Mouse (Mus musculus): ENCODE results near the gene Chkb.
"Not testable (repeated sequence)": the region's sequence is repeated elsewhere in the genome, so short reads cannot be mapped to it uniquely, and the experiment has no call there.

Chkb gene

DNA sequence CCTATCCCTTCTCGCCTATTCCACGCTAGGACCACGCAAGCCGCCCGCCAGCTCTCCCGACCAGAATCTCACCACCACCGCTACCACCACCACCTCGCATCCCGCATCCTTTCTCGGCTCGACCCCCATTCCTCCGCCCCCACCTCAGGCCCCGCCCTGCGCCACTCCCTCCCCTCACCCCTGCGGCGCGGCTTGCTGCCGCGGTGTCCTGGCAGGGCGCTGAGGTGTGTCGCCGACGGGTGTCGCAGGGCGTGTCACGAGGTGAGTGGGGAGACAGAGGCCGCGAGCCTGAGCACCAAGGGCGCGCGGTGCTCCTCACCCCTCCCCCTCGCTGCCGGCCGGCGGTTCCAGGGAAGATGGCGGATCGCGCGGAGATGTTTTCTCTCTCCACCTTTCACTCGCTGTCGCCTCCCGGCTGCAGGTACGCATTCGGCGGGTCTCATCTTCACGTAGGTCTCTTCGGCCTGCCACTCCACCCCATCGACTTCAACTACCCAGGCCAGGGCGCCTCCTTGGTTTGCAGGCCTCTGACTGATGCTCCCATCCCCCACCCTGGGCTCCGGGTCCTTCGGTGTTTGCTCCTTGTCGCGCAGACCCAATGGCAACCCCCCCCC, 24.3 kb upstream of the Chkb start, which contains the start of gene Mapk8ip2:
Gene Mapk8ip2, plus strand, starts transcription at position 49 of the 614 bp plus-strand sequence.
- DNase-seq (ENCODE audit: low spot score in 2 of 2): peak in 1 of 2 experiments; percentile 61

- DNase-seq (ENCODE audit: low spot score in 2 of 2): no peak
Observed at GRCm38 (mm10) chr15:89452906-89453864, 23.5 kb upstream of the Chkb start.

GRCm38 (mm10) chr15:89442486-89443070, 12.9 kb upstream of the Chkb start:
- DNase-seq (ENCODE audit: low spot score in 2 of 2): no peak

DNA sequence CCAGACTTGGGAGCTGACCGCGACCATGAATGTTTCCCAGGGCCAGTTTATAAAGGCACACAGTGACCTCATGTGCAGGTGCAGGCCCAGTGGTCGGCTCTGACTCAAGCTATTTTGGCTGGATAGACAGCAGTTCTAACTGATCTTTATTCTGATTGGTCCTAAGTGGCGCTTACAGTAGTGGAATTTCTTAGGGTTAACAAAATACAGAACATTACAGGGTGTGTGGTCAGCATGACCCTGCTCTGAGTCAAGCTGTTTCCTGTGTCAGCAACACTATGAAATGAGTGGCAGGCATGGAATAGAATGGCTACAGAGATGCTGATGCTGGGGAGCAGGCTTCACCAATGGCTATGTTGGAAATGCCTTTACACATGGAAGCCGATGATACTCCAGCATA, 6.2 kb upstream of the Chkb start:
- DNase-seq (ENCODE audit: low spot score in 2 of 2): no peak

- no peak for DNase-seq (ENCODE audit: low spot score in 2 of 2)
Observed at GRCm38 (mm10) chr15:89434136-89434535, 4.4 kb upstream of the Chkb start.

- no peak for DNase-seq (ENCODE audit: low spot score in 2 of 2)
Observed at GRCm38 (mm10) chr15:89432946-89433345, 3.2 kb upstream of the Chkb start.

DNA sequence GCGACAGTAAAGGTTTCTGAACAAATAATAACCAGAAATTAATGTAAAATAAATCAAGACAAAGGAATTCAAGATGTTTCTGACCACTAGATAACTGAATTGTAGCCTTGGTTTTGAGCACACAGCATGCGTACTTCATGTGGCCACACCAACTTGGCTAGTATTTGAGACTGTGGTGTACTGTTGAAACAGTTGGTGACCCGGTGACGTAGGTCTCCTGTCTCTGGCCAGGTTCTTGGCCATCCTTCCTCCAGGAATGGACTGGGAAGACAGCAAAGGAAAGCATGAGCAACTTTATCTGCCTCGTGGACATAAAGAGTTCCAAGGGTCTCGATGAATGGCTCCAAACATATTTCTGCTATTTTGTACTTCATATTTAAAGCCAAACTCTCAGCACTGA, 2.1 kb upstream of the Chkb start:
- no peak for DNase-seq (ENCODE audit: low spot score in 2 of 2)

GRCm38 (mm10) chr15:89431271-89431670, 1.6 kb upstream of the Chkb start:
- DNase-seq (ENCODE audit: low spot score in 2 of 2): no peak

- DNase-seq (ENCODE audit: low spot score in 2 of 2): not testable (repeated sequence)
Observed at GRCm38 (mm10) chr15:89430771-89431170, 1.1 kb upstream of the Chkb start.

- DNase-seq (ENCODE audit: low spot score in 2 of 2): no peak
Observed at GRCm38 (mm10) chr15:89430341-89430740, 633 bp upstream of the Chkb start.

DNA sequence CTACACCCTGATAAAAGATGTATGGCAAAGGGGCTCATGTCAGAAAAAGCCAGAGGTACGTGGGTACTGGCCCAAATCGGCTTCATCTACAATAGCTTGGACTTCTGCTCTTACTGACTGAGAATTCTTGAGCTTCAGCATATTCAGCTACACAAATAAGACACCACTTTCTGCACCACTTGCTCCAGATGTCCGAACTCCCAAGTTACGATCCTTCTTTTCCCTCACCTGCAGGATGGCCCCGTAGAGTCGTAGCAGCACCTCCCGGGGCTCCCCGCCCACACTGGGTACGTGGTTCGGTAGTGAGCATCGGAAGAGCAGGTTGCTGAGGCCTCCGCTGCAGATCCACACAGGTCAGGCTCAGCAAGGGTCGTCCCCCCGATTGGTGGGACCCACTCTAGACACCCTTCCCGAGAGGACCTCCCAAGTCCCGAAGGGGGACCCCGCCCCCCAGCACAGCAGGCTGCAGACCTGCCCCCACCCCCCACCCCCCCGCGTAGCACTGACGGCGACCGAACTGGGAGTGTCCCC, 822 bp downstream of the Chkb start:
- DNase-seq (ENCODE audit: low spot score in 2 of 2): no peak

DNA sequence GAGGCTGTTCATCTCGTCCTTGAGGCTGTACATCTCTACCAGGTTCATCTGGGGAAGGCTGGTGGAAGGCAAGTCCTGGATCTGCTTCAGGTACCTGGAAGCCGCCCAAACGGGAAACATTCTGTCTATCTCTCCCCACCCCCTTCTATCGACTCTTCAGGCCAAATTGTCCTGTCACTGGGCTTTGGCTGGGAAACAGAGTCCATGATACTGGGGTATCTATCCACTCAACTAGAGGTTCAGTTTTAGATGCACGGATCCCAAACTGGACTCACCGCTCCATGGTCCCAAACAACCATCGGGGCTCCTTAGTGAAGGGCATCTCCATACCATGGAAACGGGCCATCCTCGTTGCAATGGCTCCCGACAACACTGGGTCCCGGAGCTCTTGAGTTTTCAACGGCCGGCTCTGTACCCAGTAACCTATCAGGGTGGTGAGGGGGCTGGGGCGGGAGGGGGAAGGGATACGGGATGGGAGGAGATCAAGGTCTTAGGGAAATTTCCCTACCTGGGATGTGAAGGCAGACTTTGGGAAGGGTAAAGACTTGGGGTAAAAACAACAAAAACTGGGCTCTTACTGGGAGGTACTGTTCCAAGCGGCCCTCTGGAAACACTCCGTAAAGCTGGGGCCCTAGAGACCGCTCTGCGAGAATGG, 1.4 kb downstream of the Chkb start:
- no peak for DNase-seq (ENCODE audit: low spot score in 2 of 2)

DNA sequence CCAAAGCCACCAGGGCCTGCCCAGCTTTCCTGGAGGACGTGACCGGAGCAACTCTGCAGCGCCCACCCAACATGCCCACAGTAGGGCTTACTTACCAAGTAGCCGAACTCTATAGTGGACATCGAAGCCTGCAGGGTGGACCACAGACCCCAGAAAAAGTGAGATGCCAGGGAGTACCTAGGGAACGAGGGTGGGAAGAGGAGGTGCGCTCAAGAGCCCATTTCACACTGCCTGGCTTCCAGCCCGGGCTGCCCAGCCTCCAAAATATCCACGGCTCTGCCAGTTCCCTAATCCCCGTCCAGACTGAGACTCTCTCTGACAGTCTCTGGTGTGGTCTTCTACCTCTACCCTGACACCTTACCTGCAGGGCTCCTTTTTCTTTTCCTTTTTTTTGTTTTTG, 3.0 kb downstream of the Chkb start:
- DNase-seq (ENCODE audit: low spot score in 2 of 2): no peak

DNA sequence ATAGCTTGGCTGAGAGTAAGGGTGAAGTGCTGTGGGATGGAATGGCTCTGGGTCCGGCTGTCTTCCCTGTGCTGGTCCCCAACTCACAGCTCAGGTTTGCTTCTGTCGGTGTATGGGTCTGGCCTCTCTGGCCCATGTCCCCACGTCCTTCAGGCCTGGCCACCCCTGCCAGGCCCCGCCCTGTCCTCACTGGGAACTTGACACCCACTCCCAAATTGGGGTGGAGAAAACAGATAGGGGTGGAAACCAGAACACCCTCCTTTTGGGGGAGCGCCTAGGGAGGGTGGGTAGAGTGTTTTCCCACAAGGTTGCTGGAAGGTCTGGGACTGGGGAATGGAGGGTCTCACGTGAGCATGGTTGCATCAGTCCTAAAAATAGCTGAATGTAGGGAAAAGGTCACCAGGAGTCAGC, 4.0 kb downstream of the Chkb start, which contains the start of gene Cpt1b:
Gene Cpt1b, minus strand, starts transcription at position 153 of the 411 bp plus-strand sequence.
- no peak for DNase-seq (ENCODE audit: low spot score in 2 of 2)

GRCm38 (mm10) chr15:89424621-89425020, 5.1 kb downstream of the Chkb start:
- DNase-seq (ENCODE audit: low spot score in 2 of 2): no peak

GRCm38 (mm10) chr15:89421938-89422337, 7.8 kb downstream of the Chkb start:
- no peak for DNase-seq (ENCODE audit: low spot score in 2 of 2)

DNA sequence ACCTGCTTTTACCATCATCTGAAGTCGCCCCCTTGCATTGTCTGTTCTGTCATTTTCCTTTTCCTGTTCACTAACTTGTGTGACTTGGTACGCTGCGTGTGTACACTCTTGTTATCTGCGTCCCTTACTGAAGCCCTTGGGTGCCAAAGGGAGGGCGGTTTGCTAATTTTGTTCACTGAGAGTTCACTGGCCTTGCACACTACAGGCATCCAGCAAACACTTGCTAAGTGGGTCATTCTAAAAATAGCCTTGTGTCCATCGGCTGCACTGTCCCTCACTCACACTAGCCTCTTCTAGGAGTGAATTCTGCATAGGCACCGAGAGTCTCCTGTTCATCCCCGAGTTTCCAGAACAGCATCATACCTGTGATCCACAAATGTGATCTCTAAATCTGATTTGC, 14.4 kb downstream of the Chkb start:
- no peak for DNase-seq (ENCODE audit: low spot score in 2 of 2)

GRCm38 (mm10) chr15:89410118-89410517, 19.6 kb downstream of the Chkb start, which contains the start of gene Syce3:
Gene Syce3 (minus strand): TSS chr15:89410503.
- no peak for DNase-seq (ENCODE audit: low spot score in 2 of 2)

- no peak for DNase-seq (ENCODE audit: low spot score in 2 of 2)
Observed at GRCm38 (mm10) chr15:89406691-89407090, 23.0 kb downstream of the Chkb start.

DNA sequence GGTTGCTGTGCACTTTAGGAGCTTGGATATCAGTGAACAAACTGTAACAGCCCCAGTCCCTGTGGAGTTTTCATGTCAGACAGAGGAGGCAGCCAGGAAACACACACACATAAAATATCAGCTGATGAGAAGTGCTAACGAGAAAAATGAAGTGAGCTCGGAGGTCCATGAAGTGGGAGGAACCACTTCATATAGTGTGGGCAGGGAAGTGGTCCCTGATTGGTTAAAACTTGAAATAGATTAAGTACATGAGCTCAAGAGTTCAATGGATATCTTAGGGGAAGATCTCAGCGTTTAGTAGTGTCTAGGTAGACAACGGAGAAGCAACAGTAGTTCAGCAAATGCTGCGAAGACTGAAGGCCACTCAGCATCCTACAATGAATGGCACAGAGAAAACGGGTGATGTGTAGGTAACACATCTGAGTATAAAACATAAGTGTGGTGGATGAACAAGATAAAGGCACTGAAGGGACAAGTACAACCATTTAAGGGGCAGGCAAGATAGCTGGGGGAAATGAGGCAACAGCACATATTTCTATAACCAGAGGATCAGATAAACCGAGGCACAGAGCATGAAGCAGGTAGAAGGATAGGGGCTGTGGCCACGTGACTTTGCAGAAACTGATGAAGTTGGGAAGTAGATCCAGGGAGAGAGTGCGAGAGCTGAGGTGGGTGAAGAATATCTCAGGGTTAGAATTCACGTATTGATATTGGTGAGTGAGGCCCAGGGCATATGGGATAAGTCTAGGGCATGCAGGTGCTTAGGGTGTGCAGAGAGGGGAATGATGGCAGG, 24.7 kb downstream of the Chkb start:
- DNase-seq (ENCODE audit: low spot score in 2 of 2): no peak

DNA sequence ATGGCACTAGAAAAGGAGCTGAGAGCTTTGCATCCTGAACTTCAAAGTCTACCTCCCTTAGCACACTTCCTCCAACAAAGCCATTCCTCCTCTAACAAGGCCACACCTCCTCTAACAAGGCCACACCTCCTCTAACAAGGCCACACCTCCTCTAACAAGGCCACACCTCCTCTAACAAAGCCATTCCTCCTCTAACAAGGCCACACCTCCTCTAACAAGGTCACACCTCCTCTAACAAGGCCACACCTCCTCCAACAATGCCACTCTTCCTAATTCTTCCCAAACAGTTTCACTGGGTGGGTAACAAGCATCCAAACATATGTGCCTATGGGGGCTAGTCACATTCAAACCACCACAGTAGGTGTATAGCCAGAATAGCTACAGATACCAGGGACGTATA, 27.2 kb downstream of the Chkb start:
- no peak for DNase-seq (ENCODE audit: low spot score in 2 of 2)
